Mouse (Mus musculus) gonadal fat pad, adult 2 months (tissue): ENCODE data around the gene Ptges3. TPM values are rescaled to one million over a fixed set of nuclear protein-coding genes. Genes with fewer than 3 reads are reported as not detected.
"Not testable (repeated sequence)": the region's sequence is repeated elsewhere in the genome, so short reads cannot be mapped to it uniquely, and the experiment has no call there.

ENCODE experiments used
- DNase-seq: peaks from one replicate; pipeline ENCODE4 v3.0.0-alpha.2; 2012; ENCODE audit warnings: low read depth
- polyA plus RNA-seq: library from polyadenylated mRNA; depleted of rRNA; stranded (reverse); fragments of >200 nt; gene quantifications from 2 replicates; pipeline ENCODE4 v1.2.3, GENCODE M21; 2012; rRNA removed

Gene Ptges3
- polyA plus RNA-seq: 21.0 and 41.0 TPM in 2 replicates

- no peak for DNase-seq
Measured at GRCm38 (mm10) chr10:128058601-128059151, at the start of gene Ptges3. TSS of gene Ptges3 (plus strand) at chr10:128058954.

GRCm38 (mm10) chr10:128009735-128010134, 49.0 kb upstream of the Ptges3 start:
- no peak for DNase-seq

GRCm38 (mm10) chr10:128015068-128015934, 43.5 kb upstream of the Ptges3 start, which contains the start of gene Prim1:
TSS of gene Prim1 (plus strand) at chr10:128015168.
- DNase-seq: no peak

GRCm38 (mm10) chr10:128022196-128022595, 36.6 kb upstream of the Ptges3 start:
- DNase-seq: no peak

GRCm38 (mm10) chr10:128023496-128023895, 35.3 kb upstream of the Ptges3 start:
- no peak for DNase-seq

- DNase-seq: no peak
Measured at GRCm38 (mm10) chr10:128029931-128030330, 28.8 kb upstream of the Ptges3 start.

GRCm38 (mm10) chr10:128030860-128031259, 27.9 kb upstream of the Ptges3 start:
- DNase-seq: no peak

GRCm38 (mm10) chr10:128036746-128037425, 21.9 kb upstream of the Ptges3 start:
- no peak for DNase-seq

- DNase-seq: no peak
Measured at GRCm38 (mm10) chr10:128037921-128038320, 20.8 kb upstream of the Ptges3 start.

GRCm38 (mm10) chr10:128039167-128039566, 19.6 kb upstream of the Ptges3 start:
- DNase-seq: no peak

GRCm38 (mm10) chr10:128039858-128040257, 18.9 kb upstream of the Ptges3 start:
- DNase-seq: no peak

GRCm38 (mm10) chr10:128040293-128040692, 18.5 kb upstream of the Ptges3 start:
- no peak for DNase-seq

- DNase-seq: no peak
Measured at GRCm38 (mm10) chr10:128041636-128042035, 17.1 kb upstream of the Ptges3 start.

GRCm38 (mm10) chr10:128042466-128042865, 16.3 kb upstream of the Ptges3 start:
- no peak for DNase-seq

GRCm38 (mm10) chr10:128043041-128043835, 15.5 kb upstream of the Ptges3 start:
- no peak for DNase-seq

GRCm38 (mm10) chr10:128048157-128048556, 10.6 kb upstream of the Ptges3 start:
- DNase-seq: no peak

- no peak for DNase-seq
Measured at GRCm38 (mm10) chr10:128049741-128050140, 9.0 kb upstream of the Ptges3 start.

GRCm38 (mm10) chr10:128050355-128050754, 8.4 kb upstream of the Ptges3 start:
- DNase-seq: no peak

GRCm38 (mm10) chr10:128051589-128051988, 7.2 kb upstream of the Ptges3 start:
- DNase-seq: no peak

GRCm38 (mm10) chr10:128052136-128052535, 6.6 kb upstream of the Ptges3 start:
- not testable (repeated sequence) for DNase-seq

GRCm38 (mm10) chr10:128053001-128053400, 5.8 kb upstream of the Ptges3 start:
- no peak for DNase-seq

- DNase-seq: no peak
Measured at GRCm38 (mm10) chr10:128058184-128058583, 570 bp upstream of the Ptges3 start.
